Mouse (Mus musculus): Measurements from ENCODE around the gene 5730522E02Rik. TPM values are rescaled to one million over a fixed set of nuclear protein-coding genes. Genes with fewer than 3 reads are reported as not detected.
"Not testable (repeated sequence)": the region's sequence is repeated elsewhere in the genome, so short reads cannot be mapped to it uniquely, and the experiment has no call there.

The 5730522E02Rik gene
- 0.66 and 0.92 TPM in 2 replicates for polyA plus RNA-seq (2015; fragmentation: Nextera tagmentation; extraction: Ambion mirVana)

DNA sequence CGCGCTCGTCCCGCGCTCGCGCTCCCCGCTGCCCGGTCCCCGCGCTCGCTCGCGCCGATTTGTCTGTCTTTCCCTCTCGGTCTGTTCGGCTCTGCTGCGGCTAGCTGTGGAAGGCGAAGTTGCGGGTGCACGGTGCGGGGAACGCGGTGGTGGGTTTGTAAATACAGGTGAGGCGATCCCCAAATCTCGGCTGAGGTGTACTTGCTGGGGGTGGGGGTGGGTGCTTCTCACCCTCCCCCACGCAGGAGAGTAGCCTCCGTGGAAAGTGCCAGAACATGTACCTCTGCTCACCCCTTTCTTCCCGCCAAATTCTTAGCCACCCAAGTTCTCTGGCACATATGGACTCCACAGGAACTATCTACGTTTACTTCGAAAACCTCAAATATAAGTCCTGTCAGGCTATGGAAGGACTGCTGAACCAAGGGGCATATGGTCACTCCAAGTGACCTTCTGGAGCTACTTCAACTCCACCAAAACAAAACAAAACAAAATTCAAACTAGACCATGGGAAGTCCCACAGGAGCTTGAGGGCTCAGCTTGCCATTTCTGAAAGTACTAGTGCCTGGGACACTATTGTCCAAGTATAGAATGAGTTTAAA is at the start of gene 5730522E02Rik:
Gene 5730522E02Rik, minus strand, starts transcription at position 182 of the 599 bp plus-strand sequence.
- ATAC-seq = peak; percentile 39

DNA sequence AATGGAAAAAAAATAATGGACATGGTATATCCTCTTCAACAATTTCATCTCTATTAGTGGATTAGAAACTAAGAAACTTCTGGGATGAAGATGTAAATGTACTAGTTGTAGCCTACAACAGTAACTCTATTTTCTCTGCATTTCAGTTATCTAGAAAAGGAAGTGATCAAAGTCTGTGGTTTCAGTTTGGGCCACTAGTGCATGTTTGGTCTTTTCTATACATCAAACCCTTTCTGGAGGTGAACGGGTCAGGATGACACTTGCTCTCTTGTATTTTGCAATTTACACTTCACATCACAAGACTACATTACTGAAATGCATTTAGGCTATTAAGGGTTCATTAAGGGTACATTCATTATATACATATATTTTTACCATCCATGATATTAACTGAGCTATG is 26.0 kb upstream of the 5730522E02Rik start:
- no peaks in the 10 kb centered on the region for H3K36me3 ChIP-seq (ENCODE audit: control insufficient read depth, insufficient read depth, low read length)
- H3K27me3 ChIP-seq (replicated peaks; ENCODE audit: control insufficient read depth, insufficient read depth, low read length) = no peaks in the 10 kb centered on the region
- H3K4me1 ChIP-seq (ENCODE audit: control insufficient read depth, insufficient read depth, low read length) = no peaks in the 10 kb centered on the region
- H3K9ac ChIP-seq (ENCODE audit: low read depth, low read length) = no peak overlapping the region
- no peak for ATAC-seq
- WGBS = 83% methylated on average over 1 of the region's 1 CpGs
- no peak overlapping the region for H3K4me2 ChIP-seq (ENCODE audit: low read depth, low read length)
- no peak overlapping the region for H3K4me3 ChIP-seq (ENCODE audit: low read length)
- no peaks in the 10 kb centered on the region for H3K9me3 ChIP-seq (ENCODE audit: control insufficient read depth, low read length)
- H3K27ac ChIP-seq (ENCODE audit: low read length) = no peak overlapping the region

More for the DNA sequence above, at the start of gene 5730522E02Rik:
- WGBS = 1% methylated on average over 31 of the region's 31 CpGs
- Histone ChIP-seq H3K27ac (ENCODE audit: low read length) (peak within 1 kb of the TSS; percentile 97), H3K9ac (ENCODE audit: low read depth, low read length) (peak within 1 kb of the TSS; percentile 93), H3K27me3 (replicated peaks; ENCODE audit: control insufficient read depth, insufficient read depth, low read length) (no peaks in the 10 kb centered on the region), H3K36me3 (ENCODE audit: control insufficient read depth, insufficient read depth, low read length) (no peaks in the 10 kb centered on the region), H3K4me1 (ENCODE audit: control insufficient read depth, insufficient read depth, low read length) (0 out of 2 replicates have a peak, but pooled peaks cover 5% of the 10 kb centered on the region), H3K4me3 (ENCODE audit: low read length) (peak within 1 kb of the TSS; percentile 72), H3K4me2 (ENCODE audit: low read depth, low read length) (peak within 1 kb of the TSS; percentile 83), H3K9me3 (ENCODE audit: control insufficient read depth, low read length) (no peaks in the 10 kb centered on the region)

DNA sequence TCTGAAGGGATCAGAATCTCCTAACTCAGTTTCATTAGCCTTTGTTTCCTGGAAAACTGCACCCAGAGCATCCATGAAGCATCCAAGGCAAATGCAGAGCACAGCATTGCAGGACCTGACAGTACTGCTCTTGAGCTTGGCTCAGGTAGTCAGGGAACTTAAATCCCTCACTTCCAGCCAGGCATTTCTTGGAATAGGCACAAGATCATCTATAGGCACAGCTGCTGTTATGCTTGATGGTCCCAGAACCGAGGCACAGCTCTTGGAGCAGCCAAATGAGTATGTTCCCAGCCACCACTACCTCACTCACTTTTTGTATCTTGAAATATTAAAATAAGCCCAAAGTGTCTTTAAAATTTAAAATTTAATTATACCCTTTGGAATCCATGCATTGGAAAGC is 19.3 kb upstream of the 5730522E02Rik start:
- no peak overlapping the region for H3K9ac ChIP-seq (ENCODE audit: low read depth, low read length)
- no peaks in the 10 kb centered on the region for H3K9me3 ChIP-seq (ENCODE audit: control insufficient read depth, low read length)
- no peaks in the 10 kb centered on the region for H3K27me3 ChIP-seq (replicated peaks; ENCODE audit: control insufficient read depth, insufficient read depth, low read length)
- no peaks in the 10 kb centered on the region for H3K4me1 ChIP-seq (ENCODE audit: control insufficient read depth, insufficient read depth, low read length)
- whole genome bisulfite sequencing = 90% methylated on average over 1 of the region's 1 CpGs
- no peaks in the 10 kb centered on the region for H3K36me3 ChIP-seq (ENCODE audit: control insufficient read depth, insufficient read depth, low read length)
- no peak overlapping the region for H3K4me3 ChIP-seq (ENCODE audit: low read length)
- H3K27ac ChIP-seq (ENCODE audit: low read length) = no peak overlapping the region
- H3K4me2 ChIP-seq (ENCODE audit: low read depth, low read length) = no peak overlapping the region
- no peak for ATAC-seq

DNA sequence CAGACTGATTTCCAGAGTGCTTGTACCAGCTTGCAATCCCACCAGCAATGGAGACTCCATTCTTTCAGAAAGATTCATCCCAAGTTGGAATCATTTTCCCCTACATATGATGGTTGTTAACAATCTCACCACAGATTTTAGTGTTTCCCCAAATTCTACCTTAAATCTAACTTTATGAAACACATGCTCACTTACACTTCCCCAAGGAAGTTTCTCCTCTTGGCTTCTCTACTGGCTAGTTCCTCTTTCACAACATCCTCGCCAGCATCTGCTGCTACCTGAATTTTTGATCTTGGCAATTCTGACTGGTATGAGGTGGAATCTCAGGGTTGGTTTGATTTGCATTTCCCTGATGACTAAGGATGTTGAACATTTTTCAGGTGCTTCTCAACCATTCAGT is 3.1 kb upstream of the 5730522E02Rik start:
- ATAC-seq; H3K4me2 ChIP-seq (ENCODE audit: low read depth, low read length): not testable (repeated sequence)

DNA sequence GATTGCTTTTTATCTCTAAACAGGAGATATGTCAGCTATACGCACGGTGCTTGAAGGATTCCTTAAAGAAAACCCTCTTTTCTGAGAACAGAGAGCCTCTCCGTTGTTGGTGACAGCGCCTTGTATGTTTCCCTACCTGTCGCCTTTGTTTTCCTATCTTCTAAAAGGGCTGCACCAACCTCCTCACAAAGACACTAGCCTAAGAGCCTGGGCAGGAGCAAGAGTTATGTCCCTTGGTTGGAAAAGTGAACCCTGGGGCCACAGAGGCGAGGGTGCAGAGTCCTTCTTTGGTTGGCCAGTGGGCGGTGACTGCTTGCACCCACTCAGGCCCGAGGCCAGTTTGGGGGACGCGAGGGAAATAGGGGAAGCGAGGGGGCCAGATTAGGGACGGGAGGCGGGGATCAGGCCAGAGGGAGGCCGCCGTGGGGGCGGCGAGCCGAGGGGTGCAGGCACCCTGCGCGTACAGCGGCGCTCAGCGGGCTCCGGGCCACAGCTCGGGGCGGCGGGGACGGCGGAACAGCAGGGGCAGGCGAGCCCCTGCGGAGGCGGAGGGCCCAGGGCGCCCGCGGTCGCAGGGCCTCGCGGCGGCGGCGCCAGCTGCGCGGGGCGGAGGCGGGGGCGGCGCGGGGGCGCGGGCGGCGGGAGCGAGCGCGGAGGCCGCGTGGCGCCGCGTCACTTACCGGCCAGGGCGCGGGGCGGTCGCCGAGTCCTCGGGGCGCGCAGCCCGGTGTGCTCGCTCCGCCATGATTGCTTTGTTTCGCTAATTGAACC is 567 bp downstream of the 5730522E02Rik start:
- Histone ChIP-seq H3K9ac (ENCODE audit: low read depth, low read length) (peak overlapping the region; percentile 93), H3K36me3 (ENCODE audit: control insufficient read depth, insufficient read depth, low read length) (no peaks in the 10 kb centered on the region), H3K9me3 (ENCODE audit: control insufficient read depth, low read length) (no peaks in the 10 kb centered on the region), H3K4me2 (ENCODE audit: low read depth, low read length) (peak overlapping the region; percentile 83), H3K27me3 (replicated peaks; ENCODE audit: control insufficient read depth, insufficient read depth, low read length) (no peaks in the 10 kb centered on the region), H3K27ac (ENCODE audit: low read length) (peak overlapping the region; percentile 97), H3K4me1 (ENCODE audit: control insufficient read depth, insufficient read depth, low read length) (0 out of 2 replicates have a peak, but pooled peaks cover 5% of the 10 kb centered on the region), H3K4me3 (ENCODE audit: low read length) (peak overlapping the region; percentile 72)
- ATAC-seq = peak; percentile 97
- under 1% methylated on average over 41 of the region's 73 CpGs for WGBS

More for the DNA sequence above, 3.1 kb upstream of the 5730522E02Rik start:
- H3K27ac ChIP-seq (ENCODE audit: low read length); H3K36me3 ChIP-seq (ENCODE audit: control insufficient read depth, insufficient read depth, low read length); H3K27me3 ChIP-seq (replicated peaks; ENCODE audit: control insufficient read depth, insufficient read depth, low read length); H3K9me3 ChIP-seq (ENCODE audit: control insufficient read depth, low read length); H3K9ac ChIP-seq (ENCODE audit: low read depth, low read length); H3K4me1 ChIP-seq (ENCODE audit: control insufficient read depth, insufficient read depth, low read length); H3K4me3 ChIP-seq (ENCODE audit: low read length): not testable (repeated sequence)
- WGBS = 90% methylated on average over 1 of the region's 1 CpGs

DNA sequence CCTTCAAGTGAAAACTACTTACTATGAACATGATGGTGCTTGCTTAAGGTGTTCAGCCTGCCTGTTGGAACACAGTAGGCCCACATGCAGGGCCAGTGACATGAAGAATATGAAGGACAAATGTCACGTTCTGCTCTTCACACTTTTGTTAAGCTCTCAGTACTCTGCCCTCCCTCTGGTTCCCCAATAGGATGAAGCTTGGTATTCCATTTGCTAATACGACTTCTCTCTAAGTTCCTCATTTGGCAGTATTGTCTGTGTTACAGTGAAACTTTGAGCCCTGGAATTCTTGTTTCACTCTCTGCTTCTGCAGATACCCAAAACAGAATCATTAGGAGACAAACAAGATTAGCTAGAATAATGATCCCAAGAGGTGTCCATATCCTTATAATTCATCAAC is 7.1 kb downstream of the 5730522E02Rik start:
- WGBS = 82% methylated on average over 2 of the region's 2 CpGs

DNA sequence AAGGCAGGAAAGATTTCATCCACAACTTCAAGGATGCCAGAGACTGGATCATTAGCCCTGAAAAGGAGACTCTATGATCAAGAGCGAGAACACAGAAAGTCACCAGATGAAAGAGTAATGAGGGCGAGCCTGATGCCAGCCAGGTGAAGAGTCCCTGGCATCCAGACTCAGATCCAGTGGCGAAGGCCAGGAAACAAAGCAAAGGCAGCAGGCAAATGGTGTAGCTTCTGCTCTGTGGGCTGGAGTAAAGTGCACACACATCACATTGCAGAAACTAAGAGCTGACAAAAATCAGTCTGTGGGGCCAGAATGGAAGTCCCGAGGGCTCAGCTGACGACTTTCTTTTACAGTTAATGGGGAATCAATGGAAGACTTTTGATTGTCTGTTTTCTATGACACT is 7.7 kb downstream of the 5730522E02Rik start:
- WGBS = 87% methylated on average over 5 of the region's 5 CpGs
- H3K9me3 ChIP-seq (ENCODE audit: control insufficient read depth, low read length) = no peaks in the 10 kb centered on the region
- ATAC-seq = no peak
- no peak overlapping the region for H3K4me3 ChIP-seq (ENCODE audit: low read length)
- no peaks in the 10 kb centered on the region for H3K27me3 ChIP-seq (replicated peaks; ENCODE audit: control insufficient read depth, insufficient read depth, low read length)
- H3K9ac ChIP-seq (ENCODE audit: low read depth, low read length) = no peak overlapping the region
- no peaks in the 10 kb centered on the region for H3K36me3 ChIP-seq (ENCODE audit: control insufficient read depth, insufficient read depth, low read length)
- H3K4me1 ChIP-seq (ENCODE audit: control insufficient read depth, insufficient read depth, low read length) = 0 out of 2 replicates have a peak, but pooled peaks cover 2% of the 10 kb centered on the region
- H3K4me2 ChIP-seq (ENCODE audit: low read depth, low read length) = no peak overlapping the region
- no peak overlapping the region for H3K27ac ChIP-seq (ENCODE audit: low read length)

More for the DNA sequence above, 7.1 kb downstream of the 5730522E02Rik start:
- H3K4me2 ChIP-seq (ENCODE audit: low read depth, low read length) = no peak overlapping the region
- no peaks in the 10 kb centered on the region for H3K36me3 ChIP-seq (ENCODE audit: control insufficient read depth, insufficient read depth, low read length)
- H3K4me1 ChIP-seq (ENCODE audit: control insufficient read depth, insufficient read depth, low read length) = 0 out of 2 replicates have a peak, but pooled peaks cover 2% of the 10 kb centered on the region
- no peak overlapping the region for H3K9ac ChIP-seq (ENCODE audit: low read depth, low read length)
- no peak overlapping the region for H3K27ac ChIP-seq (ENCODE audit: low read length)
- H3K27me3 ChIP-seq (replicated peaks; ENCODE audit: control insufficient read depth, insufficient read depth, low read length) = no peaks in the 10 kb centered on the region
- no peaks in the 10 kb centered on the region for H3K9me3 ChIP-seq (ENCODE audit: control insufficient read depth, low read length)
- ATAC-seq = no peak
- no peak overlapping the region for H3K4me3 ChIP-seq (ENCODE audit: low read length)

DNA sequence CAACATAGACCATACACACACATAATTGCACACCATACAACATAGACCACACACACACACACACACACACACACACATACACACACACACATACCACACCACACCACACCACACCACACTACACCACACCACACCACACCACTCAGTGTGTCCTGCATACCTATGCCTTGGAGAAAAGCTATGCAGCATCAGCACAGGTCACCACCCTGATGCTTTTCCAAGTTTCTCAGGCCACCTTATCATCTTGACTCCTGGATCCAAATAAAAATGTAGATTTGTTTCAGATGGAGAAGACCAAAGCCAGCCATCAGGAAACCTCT is 8.8 kb downstream of the 5730522E02Rik start:
- no peak overlapping the region for H3K27ac ChIP-seq (ENCODE audit: low read length)
- no peak overlapping the region for H3K9ac ChIP-seq (ENCODE audit: low read depth, low read length)
- H3K4me1 ChIP-seq (ENCODE audit: control insufficient read depth, insufficient read depth, low read length) = 0 out of 2 replicates have a peak, but pooled peaks cover 2% of the 10 kb centered on the region
- H3K4me3 ChIP-seq (ENCODE audit: low read length) = no peak overlapping the region
- H3K4me2 ChIP-seq (ENCODE audit: low read depth, low read length) = no peak overlapping the region
- H3K36me3 ChIP-seq (ENCODE audit: control insufficient read depth, insufficient read depth, low read length) = no peaks in the 10 kb centered on the region
- H3K27me3 ChIP-seq (replicated peaks; ENCODE audit: control insufficient read depth, insufficient read depth, low read length) = no peaks in the 10 kb centered on the region
- peak; percentile 36; the same call in 1 of the 2 replicates for ATAC-seq
- no peaks in the 10 kb centered on the region for H3K9me3 ChIP-seq (ENCODE audit: control insufficient read depth, low read length)

DNA sequence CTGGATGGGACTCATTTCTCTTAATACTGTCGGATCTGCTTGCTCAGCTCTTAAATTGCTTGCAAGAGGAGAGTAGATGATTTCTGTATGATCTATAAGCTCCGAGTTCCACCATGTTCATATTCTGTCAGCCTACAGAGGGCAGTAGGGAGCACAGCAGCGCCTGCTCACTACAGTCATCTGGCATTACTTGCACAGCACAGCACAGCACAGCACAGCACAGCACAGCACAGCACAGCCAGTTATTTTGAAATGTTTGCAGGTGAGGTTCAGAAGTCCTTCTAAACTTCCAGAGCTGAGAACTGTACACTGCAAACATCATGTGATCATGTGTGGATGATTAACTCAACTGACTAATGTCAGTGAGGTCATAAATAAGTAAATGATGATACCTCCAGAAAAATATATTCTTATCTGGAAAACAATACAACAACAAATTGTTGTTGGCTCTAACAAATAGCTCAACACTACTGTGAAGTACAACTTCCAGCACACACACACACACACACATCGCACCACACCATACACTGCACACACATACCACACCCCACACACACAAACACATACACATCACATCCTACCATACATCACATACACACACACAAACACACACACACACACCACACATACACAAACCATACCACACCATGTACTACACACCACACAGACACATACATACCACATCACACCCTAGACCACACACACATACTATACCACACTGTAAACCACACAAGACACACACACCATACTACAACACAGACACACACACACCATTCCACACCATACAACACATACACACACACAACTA is 9.4 kb downstream of the 5730522E02Rik start:
- WGBS = 53% methylated on average over 4 of the region's 4 CpGs
- peak; percentile 95 for ATAC-seq
- H3K27me3 ChIP-seq (replicated peaks; ENCODE audit: control insufficient read depth, insufficient read depth, low read length) = no peaks in the 10 kb centered on the region

More for the DNA sequence above, 9.4 kb downstream of the 5730522E02Rik start:
- Histone ChIP-seq H3K4me1 (ENCODE audit: control insufficient read depth, insufficient read depth, low read length) (0 out of 2 replicates have a peak, but pooled peaks cover 2% of the 10 kb centered on the region), H3K9me3 (ENCODE audit: control insufficient read depth, low read length) (no peaks in the 10 kb centered on the region), H3K27ac (ENCODE audit: low read length) (no peak overlapping the region), H3K9ac (ENCODE audit: low read depth, low read length) (no peak overlapping the region), H3K4me3 (ENCODE audit: low read length) (no peak overlapping the region), H3K4me2 (ENCODE audit: low read depth, low read length) (no peak overlapping the region), H3K36me3 (ENCODE audit: control insufficient read depth, insufficient read depth, low read length) (no peaks in the 10 kb centered on the region)

All from intestine, embryonic 16.5 days (tissue).